Mouse (Mus musculus): ENCODE data around the gene Edrf1.
A peak's percentile ranks its signal among the peaks of the same experiment; 100 is the strongest.

Gene Edrf1

DNA sequence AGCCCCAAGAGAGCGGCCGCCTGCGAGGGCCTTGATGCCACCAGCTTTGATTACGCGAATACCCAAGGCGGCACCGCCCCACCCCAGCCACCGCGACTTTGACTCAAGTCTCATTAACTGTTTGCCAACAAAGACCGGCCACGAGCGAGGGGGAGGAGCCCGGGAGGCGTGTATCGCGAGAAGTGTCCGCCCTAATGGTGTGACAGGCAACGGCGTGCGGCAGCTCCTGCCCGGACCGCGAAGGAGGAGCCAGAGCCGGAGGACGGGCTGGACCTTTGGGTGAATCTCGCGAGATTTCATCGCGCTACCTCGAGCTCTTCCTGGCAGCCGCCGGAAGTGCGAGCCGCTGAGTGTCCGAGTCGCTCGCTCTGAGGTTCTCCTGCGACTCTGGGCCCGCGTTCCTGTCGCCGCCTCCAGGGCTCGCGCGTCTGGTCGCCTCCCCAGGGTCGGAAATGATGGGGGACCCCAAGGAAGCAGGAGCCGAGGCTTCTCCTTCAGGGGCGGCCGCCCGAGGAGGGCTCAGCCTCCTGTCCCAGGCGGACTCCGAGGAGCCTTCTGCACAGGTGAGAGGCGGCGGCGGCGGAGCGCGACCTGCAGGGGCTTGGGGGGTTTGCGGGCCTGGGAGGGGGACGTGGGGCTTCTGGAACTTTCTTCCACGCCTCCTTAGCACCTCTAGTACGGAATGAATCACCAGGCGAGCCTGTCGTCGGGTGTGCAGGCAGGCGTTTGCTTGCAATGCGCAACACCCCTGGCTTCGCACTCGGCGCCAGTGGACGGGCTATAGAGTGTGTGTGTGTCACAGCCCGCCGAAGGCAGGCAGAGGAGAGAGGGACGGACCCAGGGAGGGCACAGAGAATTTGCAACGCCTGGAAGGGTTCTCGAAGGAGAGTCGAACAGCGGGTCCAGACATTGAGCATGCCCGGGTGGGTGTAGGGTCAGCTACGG is at the start of gene Edrf1:
Gene Edrf1 (plus strand): TSS at position 183 of the 945 bp plus-strand sequence.
- DNase-seq = peak; percentile 94 to 97

DNA sequence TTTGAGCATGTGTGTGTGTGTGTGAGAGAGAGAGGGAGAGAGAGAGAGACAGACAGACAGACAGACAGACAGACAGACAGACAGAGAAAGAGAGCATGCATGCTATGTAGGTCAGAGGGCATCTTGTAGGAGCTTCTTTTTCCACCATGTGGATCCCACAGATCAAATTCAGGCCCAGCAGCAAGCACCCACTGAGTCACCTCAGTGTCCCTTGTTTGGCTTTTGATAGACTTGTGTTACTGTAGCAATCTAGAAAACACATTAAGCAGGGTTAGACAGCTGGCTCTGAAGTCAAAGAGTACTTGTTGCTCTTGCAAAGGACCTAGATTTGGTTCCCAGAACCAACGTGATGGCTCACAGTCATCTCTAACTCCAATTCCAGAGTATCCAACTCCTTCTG is 45.6 kb upstream of the Edrf1 start:
- DNase-seq = no peak

DNA sequence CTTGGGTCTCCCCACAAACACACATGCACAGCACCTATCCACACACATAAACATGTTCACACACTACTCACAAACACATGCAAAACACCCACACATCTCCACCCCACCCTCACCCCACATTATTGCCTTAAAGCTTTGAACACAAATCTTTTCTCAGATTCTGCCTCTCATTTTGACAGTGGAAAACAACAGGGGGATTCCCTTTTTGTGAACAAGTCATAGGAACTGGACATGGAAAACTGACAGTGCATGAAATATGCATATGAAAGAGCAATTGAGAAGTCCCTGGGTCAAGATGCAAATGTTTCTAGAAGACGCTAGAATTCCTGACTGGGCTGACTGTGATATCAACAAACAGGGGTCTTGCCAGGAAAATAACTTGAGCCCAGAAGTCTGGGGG is 36.8 kb upstream of the Edrf1 start:
- no peak for DNase-seq

DNA sequence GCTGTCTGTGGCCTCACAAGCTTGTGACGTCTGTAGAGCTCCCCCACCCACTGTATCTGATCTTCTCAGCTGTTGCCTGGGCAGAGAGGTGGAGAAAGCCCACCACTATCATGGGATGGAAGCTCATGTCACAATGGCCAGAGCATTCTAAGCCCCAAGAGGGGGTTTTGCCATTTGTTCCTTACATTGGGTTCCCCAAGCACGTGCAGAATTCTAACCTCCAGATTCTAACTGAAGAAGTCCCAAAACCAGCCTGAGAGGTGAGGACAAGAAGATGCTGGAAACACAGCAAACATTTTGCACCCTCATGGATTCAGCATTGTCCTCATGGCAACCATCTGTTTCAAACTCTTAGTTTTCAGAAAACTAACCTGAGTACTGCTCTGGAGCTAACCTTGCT is 35.3 kb upstream of the Edrf1 start, which contains the start of gene Tex36:
Gene Tex36 (minus strand): TSS at position 101 of the 400 bp plus-strand sequence.
- DNase-seq = no peak

DNA sequence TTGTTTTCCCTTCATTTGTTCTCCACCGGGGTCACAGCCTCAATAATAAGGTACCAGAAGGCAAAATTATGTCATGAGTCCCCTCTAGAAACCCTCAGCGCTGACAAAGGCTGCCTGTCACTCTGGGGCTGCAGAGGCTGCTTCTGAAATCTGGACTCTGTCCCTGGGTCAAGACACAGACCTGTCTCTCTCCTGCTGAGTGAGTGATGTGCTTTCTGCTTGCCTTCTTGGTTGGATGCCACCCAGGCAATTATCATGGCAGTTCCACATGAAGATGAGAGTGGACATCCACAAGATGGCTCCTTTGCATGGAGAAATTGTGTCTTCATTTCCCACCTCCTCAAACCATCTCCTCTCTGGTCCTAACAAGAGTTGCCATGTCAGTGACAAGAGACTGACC is 34.2 kb upstream of the Edrf1 start:
- DNase-seq = no peak

DNA sequence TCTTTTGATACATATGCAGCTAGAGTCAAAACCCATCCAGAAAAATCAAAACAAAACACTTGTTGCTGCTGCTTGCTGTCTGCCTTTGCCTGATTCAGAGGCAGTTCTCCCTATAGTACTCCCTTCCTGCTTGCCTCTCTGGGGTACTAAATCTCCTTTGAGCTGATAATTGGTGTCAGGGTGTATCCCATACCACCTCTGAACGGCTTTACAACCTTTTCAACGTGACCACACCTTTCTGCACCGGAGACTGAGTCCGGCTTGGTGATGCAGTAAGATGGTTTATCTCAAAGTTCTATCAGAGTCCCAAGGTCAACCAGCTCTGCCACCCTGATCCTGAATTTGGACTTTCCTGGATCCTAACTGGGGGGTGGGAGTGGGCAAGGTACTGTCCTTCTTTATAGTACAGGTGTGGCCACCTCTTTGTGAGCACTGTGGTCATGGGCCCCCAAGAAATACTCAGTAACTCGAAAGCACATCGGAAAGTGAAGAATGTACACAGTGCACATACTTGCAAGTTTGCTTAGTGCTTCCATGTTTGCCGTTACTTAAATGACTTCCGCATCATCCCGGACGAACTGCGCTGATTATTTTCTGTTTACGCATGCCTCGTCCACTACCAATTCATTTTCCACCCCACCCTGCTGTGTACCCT is 32.8 kb upstream of the Edrf1 start:
- DNase-seq = no peak

DNA sequence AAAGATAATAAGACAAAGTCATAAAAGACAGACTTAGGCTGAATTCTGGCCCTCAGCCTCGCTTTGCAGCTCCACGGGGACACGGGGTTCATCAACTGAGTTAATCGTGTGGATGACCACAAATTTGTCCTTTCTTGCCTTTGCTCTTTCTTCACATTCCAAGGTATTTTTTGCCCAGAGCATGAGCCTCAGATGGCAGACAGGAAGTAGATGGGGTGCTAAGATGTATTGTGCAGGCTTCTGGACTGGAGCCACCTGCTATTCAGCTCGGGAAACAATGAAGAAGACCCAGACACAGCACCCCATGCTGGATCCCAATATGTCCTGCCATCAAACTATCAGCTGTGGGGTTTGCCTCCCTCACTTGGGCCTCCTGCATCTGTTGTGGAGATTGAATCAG is 30.0 kb upstream of the Edrf1 start:
- no peak for DNase-seq

DNA sequence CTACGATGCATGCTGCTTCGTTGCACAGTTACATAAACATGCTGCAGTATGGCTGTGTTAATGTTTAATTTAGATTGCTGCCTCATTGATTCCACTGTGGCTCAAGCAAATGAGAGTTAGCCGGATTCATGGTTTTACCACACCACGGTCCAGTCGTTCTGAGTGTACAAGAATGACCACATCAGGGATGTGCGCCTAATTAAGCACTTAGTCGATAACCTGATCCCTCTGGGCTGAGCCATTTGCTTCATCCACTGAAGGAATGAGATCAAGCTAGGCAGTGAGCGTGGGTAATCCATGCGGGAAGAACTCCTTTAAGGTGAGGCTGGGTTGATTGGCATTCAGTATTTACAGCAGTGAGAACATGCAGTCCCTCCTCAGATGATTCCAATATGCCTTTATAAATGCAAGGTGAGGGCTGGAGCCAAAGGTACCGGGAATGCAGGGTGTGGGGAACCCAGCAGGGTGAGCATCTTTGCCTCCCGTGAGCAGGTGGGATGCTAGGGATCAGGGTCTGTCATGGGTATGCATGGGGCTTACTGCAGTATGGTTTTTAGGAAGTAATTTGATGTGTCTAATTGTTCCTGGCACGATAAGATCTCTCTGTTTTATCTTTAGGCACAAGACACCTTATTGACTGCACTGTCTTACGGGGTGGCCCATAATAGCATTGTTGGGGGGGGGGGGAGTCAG is 29.3 kb upstream of the Edrf1 start:
- DNase-seq = peak in 1 of 2 experiments; percentile 20

DNA sequence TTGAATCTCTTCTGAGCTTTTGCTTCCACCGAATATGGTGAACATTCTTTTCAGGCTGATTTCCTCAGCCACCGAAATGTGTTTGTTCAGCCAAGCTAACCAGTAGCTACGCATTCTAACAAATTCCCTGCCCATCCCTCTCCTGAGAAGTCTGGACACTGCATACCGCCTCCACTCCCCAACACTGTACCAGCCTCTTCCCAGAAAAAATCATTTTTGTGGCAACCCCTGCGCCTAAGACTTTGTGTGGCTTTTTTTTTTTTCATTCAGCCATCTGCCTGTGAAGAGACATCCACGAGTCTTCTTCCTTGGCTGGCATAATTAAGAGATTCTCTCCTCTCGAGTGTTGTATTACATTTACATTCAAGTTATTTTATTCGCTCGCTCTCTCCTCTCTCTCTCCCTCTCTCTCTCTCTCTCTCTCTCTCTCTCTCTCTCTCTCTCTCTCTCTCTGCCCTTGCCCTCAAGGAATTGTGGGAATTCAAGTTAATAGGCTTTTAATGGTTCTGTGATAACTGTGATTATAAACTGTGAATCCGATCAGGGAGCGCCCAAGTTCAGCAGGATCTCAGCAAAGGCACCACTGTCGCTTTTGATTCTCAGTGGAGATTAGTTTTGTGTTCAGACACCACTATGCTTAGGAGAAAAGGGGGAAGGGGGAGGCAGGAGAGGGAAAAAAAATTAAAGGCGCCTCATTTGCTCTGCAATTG is 28.6 kb upstream of the Edrf1 start:
- DNase-seq = peak; percentile 19 to 34

DNA sequence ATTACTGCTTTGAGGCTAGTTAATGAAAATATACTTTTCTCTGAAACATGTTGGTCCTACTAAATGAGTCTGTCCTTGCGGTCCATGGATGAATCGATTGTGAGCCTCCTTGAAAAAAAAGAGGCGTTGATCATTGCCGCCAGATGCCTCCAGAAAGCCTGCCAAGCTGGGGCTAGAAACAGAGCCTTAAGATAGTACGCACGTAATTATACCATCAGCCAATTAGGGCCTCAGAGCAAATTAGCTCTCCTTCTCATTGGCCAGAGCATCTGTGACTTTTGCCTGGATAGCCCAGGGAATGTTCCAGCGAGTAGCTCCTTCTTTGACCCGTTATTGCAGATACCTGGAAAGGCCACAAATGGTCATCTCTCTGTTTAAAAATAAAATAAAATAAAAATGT is 27.8 kb upstream of the Edrf1 start:
- peak; percentile 73 to 78 for DNase-seq

DNA sequence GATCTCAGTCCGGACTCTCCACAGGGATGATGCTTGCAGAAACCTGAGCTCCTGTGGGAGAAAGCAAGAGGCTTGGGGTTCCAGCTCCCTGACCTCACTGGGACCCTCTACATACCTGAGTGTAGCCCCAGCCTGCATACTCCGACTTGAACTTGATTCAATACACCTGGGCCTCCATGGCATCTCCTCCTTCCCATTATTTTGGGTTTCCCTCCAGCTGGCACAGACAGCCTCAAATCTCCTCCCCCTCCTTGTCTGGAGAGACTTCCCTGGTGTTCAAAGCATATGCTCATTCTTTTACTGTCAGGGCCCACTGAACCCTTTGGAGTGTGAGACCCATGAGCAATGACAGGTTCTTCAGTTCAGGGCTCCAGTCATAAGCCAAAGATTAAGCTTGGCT is 24.4 kb upstream of the Edrf1 start:
- peak; percentile 38 to 40 for DNase-seq

DNA sequence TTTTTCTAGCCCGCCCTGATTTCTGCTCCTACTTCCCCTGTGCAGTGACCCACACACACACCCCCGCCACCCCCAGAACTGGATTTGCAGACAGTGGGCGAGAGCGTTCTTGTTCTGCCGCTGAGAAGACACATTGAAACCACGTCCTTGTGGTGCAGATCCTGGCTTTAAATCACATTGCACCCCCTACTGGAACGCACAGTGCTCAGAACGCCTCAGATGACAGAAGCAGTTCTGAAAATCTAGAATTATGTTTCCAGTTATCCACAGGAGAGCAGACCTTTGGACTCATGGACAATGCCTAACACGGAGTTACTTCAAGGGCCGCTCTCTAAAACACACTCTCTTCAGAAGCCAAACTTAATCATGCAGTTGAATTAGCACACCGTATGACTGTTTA is 16.6 kb upstream of the Edrf1 start:
- no peak for DNase-seq

DNA sequence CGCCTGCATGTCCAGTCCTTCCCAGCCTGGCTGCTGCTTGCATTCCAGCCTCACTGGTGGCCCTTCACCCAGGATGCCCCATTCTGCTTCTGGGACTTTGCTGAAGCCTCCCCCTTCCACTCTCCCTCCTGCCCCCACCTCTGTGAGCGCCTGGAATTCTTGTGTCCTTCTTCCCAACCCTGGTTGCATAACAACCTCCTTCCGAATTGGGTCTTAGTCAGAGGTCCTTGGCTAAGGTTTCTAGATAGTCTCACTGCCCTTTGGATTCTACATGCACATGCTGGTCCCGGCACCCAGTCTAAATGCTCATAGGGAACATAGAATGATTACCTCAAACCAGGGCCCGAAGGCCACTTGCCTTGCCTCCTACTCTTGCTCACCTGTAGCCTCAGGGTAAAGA is 14.1 kb upstream of the Edrf1 start:
- no peak for DNase-seq

DNA sequence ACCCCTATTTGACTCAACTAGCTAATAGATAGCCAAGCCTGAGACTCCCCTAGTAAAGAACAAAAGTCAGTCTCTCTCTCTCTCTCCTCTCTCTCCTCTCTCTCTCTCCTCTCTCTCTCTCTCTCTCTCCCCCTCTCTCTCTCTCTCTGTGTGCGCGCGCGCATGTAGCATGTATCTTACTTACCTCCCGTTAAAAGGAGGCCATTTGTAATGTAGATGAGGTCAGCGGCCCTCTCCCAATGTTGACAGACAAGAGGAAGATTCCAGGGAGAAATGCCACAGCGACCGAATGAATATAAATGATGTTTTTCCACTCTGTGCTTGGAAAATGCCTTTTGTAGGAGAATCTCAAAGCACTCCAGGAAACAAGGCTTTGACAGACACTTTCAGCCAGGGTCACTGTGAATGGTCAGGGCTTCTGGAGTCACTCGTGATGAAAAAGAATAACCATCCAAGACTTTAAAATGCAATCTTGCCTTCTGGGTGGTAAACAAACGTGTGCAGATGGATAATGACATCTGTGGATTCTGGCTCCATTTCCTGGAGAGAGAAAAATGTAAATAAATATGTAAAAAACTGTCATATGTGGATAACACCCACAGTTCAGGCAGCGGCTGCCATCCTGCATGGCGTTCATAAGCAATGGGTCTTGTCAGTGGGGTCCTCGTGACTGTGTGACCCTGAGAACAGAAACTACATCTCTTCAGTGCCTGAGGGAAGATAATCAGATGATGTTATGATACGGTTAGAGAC is 10.0 kb upstream of the Edrf1 start:
- no peak for DNase-seq

DNA sequence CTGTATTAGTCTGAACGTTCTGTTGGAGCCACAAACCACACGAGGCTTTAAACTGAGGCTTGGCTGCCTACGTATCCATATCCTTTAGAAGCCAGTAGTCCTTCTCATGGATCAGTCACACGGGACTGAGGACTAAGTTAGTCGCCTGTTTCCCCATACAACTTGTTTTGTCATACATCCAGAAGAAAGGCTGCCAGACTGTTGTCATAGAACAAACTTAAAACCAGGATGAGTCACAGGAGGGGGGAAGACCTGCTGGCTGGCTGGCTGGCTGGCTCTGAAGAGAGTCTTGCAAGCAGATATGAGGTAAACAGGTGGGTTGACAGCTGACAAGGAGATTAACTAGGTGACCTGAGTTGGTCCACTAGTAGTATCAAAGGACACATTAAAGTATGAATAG is 6.5 kb upstream of the Edrf1 start:
- no peak for DNase-seq

DNA sequence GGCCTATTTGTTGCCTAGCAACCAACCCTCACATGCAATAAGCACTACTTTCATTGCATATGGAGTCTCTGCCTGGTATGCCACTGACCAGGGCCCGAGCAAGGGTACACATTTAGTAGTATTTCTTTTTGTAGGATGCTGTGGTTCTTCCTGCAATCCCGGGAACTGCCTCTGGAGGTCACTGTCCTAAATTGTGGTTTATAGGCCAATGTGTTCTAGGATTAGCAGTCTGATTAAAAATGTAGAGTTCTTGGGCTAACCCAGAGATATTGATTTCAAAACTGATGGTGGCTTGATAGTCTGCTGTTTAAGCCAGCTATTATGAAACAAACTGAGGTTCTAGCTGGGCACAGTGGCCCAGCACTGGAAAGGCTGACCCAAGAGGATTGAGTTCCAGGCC is 4.9 kb upstream of the Edrf1 start:
- peak; percentile 64 to 66 for DNase-seq

DNA sequence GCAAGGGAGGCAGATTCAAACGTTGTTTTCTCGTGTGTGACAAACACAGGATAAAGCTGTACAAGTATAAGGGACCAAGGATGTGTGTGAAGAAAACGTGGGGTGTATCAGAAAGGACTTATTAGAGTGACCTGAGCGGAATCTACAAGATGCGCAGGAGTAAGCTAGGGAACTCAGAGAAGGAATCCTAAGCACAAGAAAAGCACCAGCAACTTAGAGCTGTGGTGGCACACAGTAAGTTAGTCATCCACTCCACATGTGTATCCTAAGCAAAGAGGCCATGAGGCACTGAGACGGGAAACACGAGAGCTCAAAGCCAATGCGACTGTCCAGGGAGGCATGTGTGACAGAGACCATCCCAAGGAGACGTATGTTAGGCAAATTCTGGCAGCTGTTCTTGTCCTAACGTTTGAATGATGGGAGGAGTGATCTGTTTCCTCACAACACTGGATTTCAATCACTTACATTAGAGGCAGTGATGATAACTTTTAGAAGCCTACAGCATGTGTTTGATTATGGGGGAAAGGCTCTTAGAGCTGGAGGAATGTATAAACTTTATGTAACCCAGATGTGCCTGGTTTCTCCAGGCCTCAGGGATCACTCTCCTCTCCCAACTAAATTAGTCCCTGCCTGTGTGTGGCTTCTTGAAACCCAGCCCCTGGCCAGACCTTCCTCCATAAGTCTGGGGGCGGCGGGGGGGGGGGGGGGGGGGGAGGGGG is 2.3 kb upstream of the Edrf1 start:
- DNase-seq = no peak

DNA sequence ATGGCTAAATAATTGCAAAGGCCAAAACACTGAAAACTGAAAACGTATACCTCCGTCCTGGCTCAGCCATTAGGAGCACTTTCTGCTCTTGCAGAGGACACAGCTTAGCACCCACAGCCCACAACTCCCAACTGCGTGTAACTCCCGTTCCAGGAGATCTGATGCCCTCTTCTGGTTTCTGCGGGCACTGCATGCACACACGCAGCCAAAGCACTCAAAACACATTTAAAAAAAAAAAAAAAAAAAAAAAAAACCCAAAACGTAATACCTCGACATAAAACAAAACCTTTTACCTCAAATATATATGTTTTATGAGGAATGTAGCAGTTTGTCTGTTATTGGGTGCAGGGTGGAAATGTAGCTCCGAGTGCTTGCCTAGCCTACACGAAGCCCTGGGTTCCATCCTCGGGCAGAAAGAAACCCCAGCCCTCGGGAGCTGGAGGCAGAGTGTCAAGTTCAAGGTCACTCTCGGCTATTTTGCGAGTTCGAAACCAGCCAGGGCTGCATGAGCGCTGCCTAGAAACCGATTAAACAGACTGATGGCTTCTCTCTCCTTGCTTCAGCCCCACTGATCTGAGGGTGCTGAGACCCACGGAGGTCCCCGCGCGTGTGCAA is 498 bp upstream of the Edrf1 start:
- DNase-seq = peak; percentile 93

DNA sequence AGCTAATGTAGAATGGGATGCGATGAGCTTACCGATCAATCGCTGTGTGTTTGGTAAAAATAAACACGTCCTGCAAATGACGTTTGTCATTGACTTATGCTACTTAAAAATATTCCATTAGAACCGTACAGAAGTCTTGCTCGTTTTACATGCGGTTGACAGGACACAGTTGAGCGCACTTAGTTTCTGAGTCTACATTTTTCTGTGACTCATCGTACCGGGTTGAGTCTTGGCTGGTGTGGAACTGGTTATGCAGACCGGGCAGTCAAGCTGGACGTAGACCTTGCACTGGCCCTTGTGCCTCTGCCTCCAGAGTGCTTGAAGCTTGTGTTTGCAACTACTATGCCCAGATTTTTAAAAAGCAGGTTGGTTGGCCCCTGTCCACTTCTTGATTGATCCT is 963 bp downstream of the Edrf1 start:
- DNase-seq = peak; percentile 17 to 21

DNA sequence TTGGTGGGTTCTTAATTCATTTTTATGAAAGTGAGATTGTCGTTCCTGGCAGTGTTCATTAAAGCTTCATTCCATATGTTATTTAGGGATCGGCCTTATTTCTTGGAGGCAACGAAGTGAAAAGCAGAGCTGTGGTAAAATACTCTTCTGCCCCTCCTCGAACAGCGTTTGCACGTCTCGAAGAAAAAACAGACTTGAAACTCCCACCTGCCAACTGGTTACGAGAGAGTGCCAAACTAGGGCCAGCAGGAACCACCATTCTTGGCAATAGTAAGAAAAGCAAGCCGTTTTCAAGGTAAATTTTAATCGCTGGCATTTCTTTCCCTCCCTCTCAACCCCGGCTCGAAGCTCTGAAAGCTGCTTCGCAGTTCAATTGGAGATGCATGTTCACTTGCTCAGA is 1.5 kb downstream of the Edrf1 start:
- DNase-seq = no peak

DNA sequence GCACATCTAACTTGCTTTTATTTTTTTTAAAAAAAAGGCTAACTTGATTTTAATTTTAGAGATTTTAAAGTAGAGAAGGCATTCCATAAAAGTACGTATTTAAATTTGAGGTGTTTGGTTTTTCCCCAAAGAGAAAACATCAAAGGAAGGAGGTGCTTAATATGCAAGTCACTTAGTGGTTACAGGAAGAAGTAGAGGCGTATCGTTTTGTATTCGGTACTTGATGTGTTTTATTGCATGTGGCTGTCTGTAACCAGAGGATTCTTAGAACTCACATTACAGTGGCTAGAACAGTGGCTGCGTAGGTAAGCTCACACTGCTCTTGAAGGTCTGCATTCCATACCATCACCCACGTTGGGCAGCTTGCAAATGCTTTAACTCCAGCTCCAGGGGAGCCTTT is 8.4 kb downstream of the Edrf1 start:
- DNase-seq = no peak
